Mouse (Mus musculus): ENCODE results near the gene Gli3. TPM values are rescaled to one million over a fixed set of nuclear protein-coding genes. Genes with fewer than 3 reads are reported as not detected.

The Gli3 gene
- total and polyA plus RNA-seq, 3 experiments = 1.3 to 1.9 (median 1.8) TPM

- no peak overlapping the region for H3K9ac ChIP-seq (ENCODE audit: low read depth, low read length)
- no peak overlapping the region for H3K4me3 ChIP-seq
- 78% methylated on average over 5 of the region's 5 CpGs for WGBS
- H3K27me3 ChIP-seq (ENCODE audit: control insufficient read depth, insufficient read depth, low read length) = no peaks in the 10 kb centered on the region
- intact Hi-C loops (cut with DNase I) = loop anchor here (10.0 kb wide), 1 partner anchor 132 kb away; the partner anchor contains the start of gene Gli3
- H3K27ac ChIP-seq = no peak overlapping the region
- H3K79me2 ChIP-seq (replicated peaks; ENCODE audit: control insufficient read depth, insufficient read depth, low read length) = no peaks in the 10 kb centered on the region
- H3K36me3 ChIP-seq (ENCODE audit: control insufficient read depth, insufficient read depth, low read length) = no peaks in the 10 kb centered on the region
- H3K4me1 ChIP-seq (ENCODE audit: control insufficient read depth, insufficient read depth, low read length) = no peaks in the 10 kb centered on the region
- DNase-seq = no peak
- TF ChIP-seq EP300 (IDR thresholded peaks at IDR 0.05; ENCODE audit: insufficient read depth, low read depth, low read length) = no peak
- no peak for TF ChIP-seq POLR2A (IDR thresholded peaks at IDR 0.05; ENCODE audit: insufficient read depth, low read depth, low read length)
- no peak for TF ChIP-seq CTCF (IDR thresholded peaks at IDR 0.05)
Measured at GRCm38 (mm10) chr13:15596667-15597066, 133.6 kb downstream of the Gli3 start.

GRCm38 (mm10) chr13:15599741-15600140, 136.7 kb downstream of the Gli3 start:
- H3K4me3 ChIP-seq = no peak overlapping the region
- no peak overlapping the region for H3K27ac ChIP-seq
- whole genome bisulfite sequencing = 68% methylated on average over 2 of the region's 2 CpGs
- TF ChIP-seq EP300 (IDR thresholded peaks at IDR 0.05; ENCODE audit: insufficient read depth, low read depth, low read length) (no peak), CTCF (IDR thresholded peaks at IDR 0.05) (no peak), POLR2A (IDR thresholded peaks at IDR 0.05; ENCODE audit: insufficient read depth, low read depth, low read length) (no peak)
- H3K4me1 ChIP-seq (ENCODE audit: control insufficient read depth, insufficient read depth, low read length) = no peaks in the 10 kb centered on the region
- H3K27me3 ChIP-seq (ENCODE audit: control insufficient read depth, insufficient read depth, low read length) = no peaks in the 10 kb centered on the region
- H3K79me2 ChIP-seq (replicated peaks; ENCODE audit: control insufficient read depth, insufficient read depth, low read length) = no peaks in the 10 kb centered on the region
- no peak for DNase-seq
- H3K9ac ChIP-seq (ENCODE audit: low read depth, low read length) = no peak overlapping the region
- no peaks in the 10 kb centered on the region; the same call in 1 of the 2 replicates for H3K36me3 ChIP-seq (ENCODE audit: control insufficient read depth, insufficient read depth, low read length)
- intact Hi-C loops (cut with DNase I) = loop anchor here (10.0 kb wide), 1 partner anchor 135 kb away; the partner anchor contains the start of gene Gli3

GRCm38 (mm10) chr13:15602161-15602560, 139.1 kb downstream of the Gli3 start:
- WGBS = 64% methylated on average over 5 of the region's 5 CpGs
- Histone ChIP-seq H3K36me3 (ENCODE audit: control insufficient read depth, insufficient read depth, low read length) (no peaks in the 10 kb centered on the region; the same call in 1 of the 2 replicates), H3K4me1 (ENCODE audit: control insufficient read depth, insufficient read depth, low read length) (no peaks in the 10 kb centered on the region), H3K79me2 (replicated peaks; ENCODE audit: control insufficient read depth, insufficient read depth, low read length) (no peaks in the 10 kb centered on the region), H3K9ac (ENCODE audit: low read depth, low read length) (no peak overlapping the region), H3K27ac (no peak overlapping the region), H3K4me3 (no peak overlapping the region), H3K27me3 (ENCODE audit: control insufficient read depth, insufficient read depth, low read length) (no peaks in the 10 kb centered on the region)
- intact Hi-C loops (cut with DNase I) = no loop called here
- no peak for DNase-seq
- TF ChIP-seq CTCF (IDR thresholded peaks at IDR 0.05) = no peak
- TF ChIP-seq POLR2A (IDR thresholded peaks at IDR 0.05; ENCODE audit: insufficient read depth, low read depth, low read length) = no peak
- TF ChIP-seq EP300 (IDR thresholded peaks at IDR 0.05; ENCODE audit: insufficient read depth, low read depth, low read length) = no peak

- intact Hi-C loops (cut with DNase I) = no loop called here
- no peak for TF ChIP-seq POLR2A (IDR thresholded peaks at IDR 0.05; ENCODE audit: insufficient read depth, low read depth, low read length)
- peak; percentile 32 for TF ChIP-seq CTCF (IDR thresholded peaks at IDR 0.05)
- Histone ChIP-seq H3K36me3 (ENCODE audit: control insufficient read depth, insufficient read depth, low read length) (no peaks in the 10 kb centered on the region; the same call in 1 of the 2 replicates), H3K79me2 (replicated peaks; ENCODE audit: control insufficient read depth, insufficient read depth, low read length) (no peaks in the 10 kb centered on the region), H3K4me3 (no peak overlapping the region), H3K4me1 (ENCODE audit: control insufficient read depth, insufficient read depth, low read length) (no peaks in the 10 kb centered on the region), H3K9ac (ENCODE audit: low read depth, low read length) (no peak overlapping the region), H3K27ac (no peak overlapping the region), H3K27me3 (ENCODE audit: control insufficient read depth, insufficient read depth, low read length) (no peaks in the 10 kb centered on the region)
- WGBS = 26% methylated on average over 4 of the region's 4 CpGs
- DNase-seq = no peak
Measured at GRCm38 (mm10) chr13:15602677-15603221, 139.7 kb downstream of the Gli3 start.

- H3K36me3 ChIP-seq (ENCODE audit: control insufficient read depth, insufficient read depth, low read length) = no peaks in the 10 kb centered on the region; the same call in 1 of the 2 replicates
- H3K27me3 ChIP-seq (ENCODE audit: control insufficient read depth, insufficient read depth, low read length) = no peaks in the 10 kb centered on the region
- 49% methylated on average over 6 of the region's 6 CpGs for WGBS
Measured at GRCm38 (mm10) chr13:15604074-15604473, 141.0 kb downstream of the Gli3 start.

GRCm38 (mm10) chr13:15617423-15617822, 154.4 kb downstream of the Gli3 start:
- 65% methylated on average over 3 of the region's 3 CpGs for WGBS
- no peak overlapping the region for H3K9ac ChIP-seq (ENCODE audit: low read depth, low read length)
- intact Hi-C loops (cut with DNase I) = no loop called here
- no peaks in the 10 kb centered on the region for H3K27me3 ChIP-seq (ENCODE audit: control insufficient read depth, insufficient read depth, low read length)
- H3K4me1 ChIP-seq (ENCODE audit: control insufficient read depth, insufficient read depth, low read length) = no peaks in the 10 kb centered on the region
- no peak overlapping the region for H3K27ac ChIP-seq
- DNase-seq = no peak
- no peak for TF ChIP-seq EP300 (IDR thresholded peaks at IDR 0.05; ENCODE audit: insufficient read depth, low read depth, low read length)
- TF ChIP-seq CTCF (IDR thresholded peaks at IDR 0.05) = no peak
- no peak for TF ChIP-seq POLR2A (IDR thresholded peaks at IDR 0.05; ENCODE audit: insufficient read depth, low read depth, low read length)
- H3K36me3 ChIP-seq (ENCODE audit: control insufficient read depth, insufficient read depth, low read length) = no peaks in the 10 kb centered on the region
- H3K79me2 ChIP-seq (replicated peaks; ENCODE audit: control insufficient read depth, insufficient read depth, low read length) = no peaks in the 10 kb centered on the region
- no peak overlapping the region for H3K4me3 ChIP-seq

More at GRCm38 (mm10) chr13:15604074-15604473, 141.0 kb downstream of the Gli3 start:
- TF ChIP-seq CTCF (IDR thresholded peaks at IDR 0.05) (no peak), EP300 (IDR thresholded peaks at IDR 0.05; ENCODE audit: insufficient read depth, low read depth, low read length) (no peak), POLR2A (IDR thresholded peaks at IDR 0.05; ENCODE audit: insufficient read depth, low read depth, low read length) (no peak)
- DNase-seq = no peak
- Histone ChIP-seq H3K79me2 (replicated peaks; ENCODE audit: control insufficient read depth, insufficient read depth, low read length) (no peaks in the 10 kb centered on the region), H3K27ac (no peak overlapping the region), H3K9ac (ENCODE audit: low read depth, low read length) (no peak overlapping the region), H3K4me3 (no peak overlapping the region), H3K4me1 (ENCODE audit: control insufficient read depth, insufficient read depth, low read length) (no peaks in the 10 kb centered on the region)
- intact Hi-C loops (cut with DNase I) = no loop called here
